Mouse (Mus musculus) midbrain, embryonic 13.5 days (tissue): Measurements from ENCODE around the gene Fam53a. TPM values are rescaled to one million over a fixed set of nuclear protein-coding genes. Genes with fewer than 3 reads are reported as not detected.
A peak's percentile ranks its signal among the peaks of the same experiment; 100 is the strongest.

ENCODE experiments used
- ATAC-seq: fragments of 200-750 bp; cut with Nextera tagmentation; 2 replicates; pipeline ENCODE4 v1.8.0; 2017; ENCODE audit warnings: mild to moderate bottlenecking, moderate TSS enrichment, moderate library complexity
- H3K27ac ChIP-seq: fragments of 300-500 bp; sonication (generic); 2 replicates; pipeline ENCODE4 v1.5.1; 2015; ENCODE audit warnings: inconsistent platforms, mild to moderate bottlenecking, moderate library complexity
- H3K27me3 ChIP-seq: fragments of 300-500 bp; sonication (generic); 2 replicates; pipeline ENCODE4 v1.6.1; 2015; ENCODE audit warnings: mild to moderate bottlenecking, inconsistent platforms
- H3K36me3 ChIP-seq: fragments of 300-500 bp; sonication (generic); 2 replicates; pipeline ENCODE4 v1.6.1; 2015; ENCODE audit warnings: mild to moderate bottlenecking, inconsistent platforms
- H3K4me1 ChIP-seq: fragments of 300-500 bp; sonication (generic); replicated peaks from 2 replicates; pipeline ENCODE4 v1.6.1; 2015; ENCODE audit warnings: inconsistent platforms
- H3K4me2 ChIP-seq: fragments of 300-500 bp; sonication (generic); replicated peaks from 2 replicates; pipeline ENCODE4 v1.6.1; 2015; ENCODE audit warnings: moderate library complexity, mild to moderate bottlenecking, inconsistent platforms
- H3K4me3 ChIP-seq: fragments of 300-500 bp; sonication (generic); replicated peaks from 2 replicates; pipeline ENCODE4 v1.5.1; 2015; ENCODE audit warnings: mild to moderate bottlenecking, inconsistent platforms
- H3K9ac ChIP-seq: fragments of 300-500 bp; sonication (generic); replicated peaks from 2 replicates; pipeline ENCODE4 v1.6.1; 2015; ENCODE audit warnings: mild to moderate bottlenecking, inconsistent platforms
- H3K9me3 ChIP-seq: fragments of 300-500 bp; sonication (generic); 2 replicates; pipeline ENCODE4 v1.6.1; 2016; ENCODE audit warnings: mild to moderate bottlenecking, inconsistent platforms
- WGBS: fragments of 180-500 bp; shearing (Covaris S2); methylation state at CpG from one replicate; pipeline ENCODE4 v1.1.7; 2015; 5-methylcytosine and 5-hydroxymethylcytosine counted together
- polyA plus RNA-seq: library from polyadenylated mRNA; unstranded; fragments of >200 nt; fragmentation: Nextera tagmentation; extraction: Ambion mirVana; gene quantifications from 2 replicates; pipeline ENCODE4 v1.2.1, GENCODE M21; 2015

Gene Fam53a
- 36.0 and 41.3 TPM in 2 replicates for polyA plus RNA-seq

GRCm38 (mm10) chr5:33629301-33629987 is at the start of gene Fam53a, which contains the start of gene Gm9903:
TSS of gene Fam53a (minus strand) at chr5:33629635.
TSS of gene Gm9903 (plus strand) at chr5:33629925.
- H3K4me1 ChIP-seq, result peaks cover 23% of the 10 kb centered on the region
- peaks cover under 1% of the 10 kb centered on the region; the same call in 1 of the 2 replicates for H3K36me3 ChIP-seq
- H3K9me3 ChIP-seq, result no peaks in the 10 kb centered on the region
- peak within 1 kb of the TSS; percentile 84 for H3K9ac ChIP-seq
- peak within 1 kb of the TSS; percentile 85 for H3K4me3 ChIP-seq
- WGBS, result under 1% methylated on average over 96 of the region's 99 CpGs
- H3K27ac ChIP-seq, result peak within 1 kb of the TSS; percentile 88
- H3K27me3 ChIP-seq, result no peaks in the 10 kb centered on the region
- ATAC-seq, result peak; percentile 97
- peak within 1 kb of the TSS; percentile 96 for H3K4me2 ChIP-seq

- H3K9ac ChIP-seq, result no peak overlapping the region
- no peaks in the 10 kb centered on the region for H3K9me3 ChIP-seq
- no peaks in the 10 kb centered on the region for H3K36me3 ChIP-seq
- no peak overlapping the region for H3K4me3 ChIP-seq
- WGBS, result 84% methylated on average over 5 of the region's 5 CpGs
- no peak overlapping the region for H3K27ac ChIP-seq
- 0 out of 2 replicates have a peak, but pooled peaks cover 4% of the 10 kb centered on the region for H3K27me3 ChIP-seq
- H3K4me2 ChIP-seq, result no peak overlapping the region
- no peak for ATAC-seq
- H3K4me1 ChIP-seq, result peaks cover 6% of the 10 kb centered on the region
Observed at GRCm38 (mm10) chr5:33678244-33678643, 48.8 kb upstream of the Fam53a start.

GRCm38 (mm10) chr5:33675964-33676363 is 46.5 kb upstream of the Fam53a start:
- Histone ChIP-seq H3K27ac (no peak overlapping the region), H3K4me3 (no peak overlapping the region), H3K4me1 (peaks cover 6% of the 10 kb centered on the region), H3K27me3 (no peaks in the 10 kb centered on the region), H3K4me2 (no peak overlapping the region), H3K9me3 (no peaks in the 10 kb centered on the region), H3K36me3 (peaks cover 10% of the 10 kb centered on the region; the same call in 1 of the 2 replicates), H3K9ac (no peak overlapping the region)
- WGBS, result 0% methylated on average over 1 of the region's 1 CpGs
- ATAC-seq, result peak; percentile 55; the same call in 1 of the 2 replicates

DNA sequence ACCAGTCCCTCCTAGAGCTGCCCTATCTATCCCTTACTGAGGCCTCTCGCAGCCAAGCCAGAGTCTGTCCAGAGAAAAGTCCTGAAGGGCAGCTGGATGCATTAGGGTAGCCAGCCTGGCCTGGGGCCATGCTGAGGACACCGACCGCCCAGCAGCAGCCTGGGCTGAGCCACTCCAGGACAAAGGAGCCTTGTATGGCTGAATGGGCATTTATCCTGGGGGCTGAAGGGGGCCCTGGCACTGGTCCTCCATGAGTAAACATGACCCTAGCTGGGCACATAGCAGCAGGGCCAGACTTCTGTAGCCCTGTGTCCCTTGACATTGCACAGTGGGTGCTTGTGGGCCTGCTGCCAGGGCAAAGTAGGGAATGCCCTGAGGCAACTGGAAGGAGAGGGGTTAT is 45.0 kb upstream of the Fam53a start:
- Histone ChIP-seq H3K9ac (peak overlapping the region; percentile 39), H3K27me3 (no peaks in the 10 kb centered on the region), H3K4me1 (peaks cover 6% of the 10 kb centered on the region), H3K9me3 (no peaks in the 10 kb centered on the region), H3K4me3 (no peak overlapping the region), H3K4me2 (no peak overlapping the region), H3K27ac (0 out of 2 replicates have a peak overlapping the region, but pooled peaks have one; percentile 40), H3K36me3 (peaks cover 25% of the 10 kb centered on the region)
- ATAC-seq, result peak; percentile 72
- 59% methylated on average over 3 of the region's 3 CpGs for WGBS

DNA sequence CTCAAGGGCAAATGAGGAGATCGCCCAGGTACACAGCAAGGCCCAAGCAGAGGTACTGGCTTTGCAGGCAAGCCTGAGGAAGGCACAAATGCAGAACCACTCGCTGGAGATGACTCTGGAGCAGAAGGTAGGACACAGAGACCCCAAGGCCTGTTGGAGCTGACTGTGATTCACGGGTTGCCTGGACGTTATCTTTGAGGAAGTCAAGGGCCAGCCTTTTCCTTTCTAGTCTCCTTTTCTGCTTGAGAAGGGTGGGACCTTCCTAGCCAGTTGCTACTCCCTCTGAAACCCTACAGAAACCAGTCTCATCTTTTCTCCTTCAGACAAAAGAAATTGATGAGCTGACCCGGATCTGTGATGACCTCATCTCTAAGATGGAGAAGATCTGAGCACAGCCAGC is 42.2 kb upstream of the Fam53a start:
- H3K9me3 ChIP-seq, result no peaks in the 10 kb centered on the region
- no peak overlapping the region for H3K4me2 ChIP-seq

DNA sequence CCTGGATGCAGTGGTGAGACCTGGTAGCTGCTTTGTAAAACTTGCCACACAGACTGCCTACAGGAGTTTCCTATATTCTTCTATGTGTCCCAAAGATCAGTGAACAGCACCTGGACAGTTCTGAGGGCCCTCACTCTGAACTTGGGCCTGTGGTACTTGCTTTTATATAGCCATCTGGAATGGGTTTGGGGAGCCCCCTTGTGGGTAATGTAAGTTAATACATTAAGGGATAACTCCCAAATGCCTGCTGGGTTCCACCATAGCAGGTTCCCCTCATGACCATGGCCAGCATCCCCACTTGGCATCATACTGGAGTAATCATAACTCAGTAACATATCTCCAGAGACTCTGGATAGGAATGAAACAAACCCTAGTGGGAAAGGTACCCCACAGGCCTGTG is 38.8 kb upstream of the Fam53a start:
- no peaks in the 10 kb centered on the region for H3K4me1 ChIP-seq
- H3K27ac ChIP-seq, result no peak overlapping the region
- no peak overlapping the region for H3K4me2 ChIP-seq
- no peaks in the 10 kb centered on the region for H3K27me3 ChIP-seq
- no peak overlapping the region for H3K9ac ChIP-seq
- peaks cover 70% of the 10 kb centered on the region for H3K36me3 ChIP-seq
- ATAC-seq, result no peak
- H3K9me3 ChIP-seq, result no peaks in the 10 kb centered on the region
- no peak overlapping the region for H3K4me3 ChIP-seq

More for the DNA sequence above, 42.2 kb upstream of the Fam53a start:
- 92% methylated on average over 5 of the region's 5 CpGs for WGBS
- H3K4me1 ChIP-seq, result peaks cover 6% of the 10 kb centered on the region
- H3K4me3 ChIP-seq, result no peak overlapping the region
- H3K27ac ChIP-seq, result no peak overlapping the region
- H3K9ac ChIP-seq, result no peak overlapping the region
- peaks cover 52% of the 10 kb centered on the region for H3K36me3 ChIP-seq
- ATAC-seq, result no peak
- H3K27me3 ChIP-seq, result no peaks in the 10 kb centered on the region

GRCm38 (mm10) chr5:33658664-33659050 is 29.2 kb upstream of the Fam53a start:
- Histone ChIP-seq H3K9me3 (no peaks in the 10 kb centered on the region), H3K4me3 (peak overlapping the region; percentile 70), H3K4me1 (peaks cover 42% of the 10 kb centered on the region), H3K9ac (peak overlapping the region; percentile 69), H3K27me3 (no peaks in the 10 kb centered on the region), H3K4me2 (peak overlapping the region; percentile 93), H3K27ac (no peak overlapping the region; the same call in 1 of the 2 replicates), H3K36me3 (peaks cover 28% of the 10 kb centered on the region)
- WGBS, result under 1% methylated on average over 26 of the region's 26 CpGs
- ATAC-seq, result peak; percentile 15; the same call in 1 of the 2 replicates

DNA sequence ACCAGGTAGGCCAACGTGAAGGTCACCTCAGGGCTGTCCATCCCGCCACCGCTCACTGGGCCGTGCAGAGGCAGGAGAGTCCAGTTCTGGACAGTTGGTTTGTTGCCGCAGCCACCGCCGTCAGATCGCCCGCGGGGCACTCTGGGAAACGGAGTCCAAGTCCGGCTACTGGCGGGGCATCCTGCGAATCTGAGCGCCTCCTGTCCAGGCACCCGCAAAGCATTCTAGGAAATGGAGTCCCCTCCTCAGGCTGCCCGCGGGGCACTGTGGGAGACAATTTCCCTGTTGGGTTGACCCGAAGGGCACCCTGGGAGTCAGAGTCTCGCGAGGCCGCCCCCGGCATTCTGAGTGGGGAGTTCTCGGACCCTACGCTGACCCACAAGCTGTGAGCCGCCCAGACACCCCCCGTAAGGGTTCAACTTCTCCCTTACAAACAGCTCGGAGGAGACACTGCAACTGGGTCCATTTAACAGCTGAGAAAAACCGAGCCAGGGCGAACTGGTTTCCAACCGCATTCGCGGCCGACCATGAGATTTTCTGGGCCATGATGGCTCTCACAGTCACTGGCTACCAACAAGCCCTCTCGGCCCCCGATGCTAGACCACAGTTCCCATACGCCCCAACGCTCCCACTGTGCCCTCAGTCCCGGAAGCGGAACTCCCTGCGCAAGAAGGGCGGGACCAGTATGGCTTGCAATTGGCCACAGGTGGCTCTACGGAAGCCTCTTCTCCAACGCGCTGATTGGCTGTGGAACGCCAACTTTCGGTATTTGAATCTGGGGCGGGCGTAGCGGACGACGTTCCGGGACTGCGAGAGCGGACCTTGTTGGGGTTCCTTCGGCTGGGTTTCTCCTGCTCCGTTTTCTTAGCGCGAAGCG is 28.6 kb upstream of the Fam53a start, which contains the start of the genes Tacc3 and Tmem129:
Tacc3 (plus strand) TSS at position 342 of the 877 bp plus-strand sequence.
Tmem129 (minus strand) TSS at position 630 of the 877 bp plus-strand sequence.
- H3K4me1 ChIP-seq, result peaks cover 44% of the 10 kb centered on the region
- H3K4me2 ChIP-seq, result peak within 1 kb of the TSS; percentile 93
- WGBS, result under 1% methylated on average over 60 of the region's 60 CpGs
- no peaks in the 10 kb centered on the region for H3K9me3 ChIP-seq
- H3K4me3 ChIP-seq, result peak within 1 kb of the TSS; percentile 70
- H3K36me3 ChIP-seq, result peaks cover 30% of the 10 kb centered on the region
- peak; percentile 99 for ATAC-seq
- peak within 1 kb of the TSS; percentile 81 for H3K9ac ChIP-seq
- peak within 1 kb of the TSS; percentile 90 for H3K27ac ChIP-seq
- H3K27me3 ChIP-seq, result no peaks in the 10 kb centered on the region

DNA sequence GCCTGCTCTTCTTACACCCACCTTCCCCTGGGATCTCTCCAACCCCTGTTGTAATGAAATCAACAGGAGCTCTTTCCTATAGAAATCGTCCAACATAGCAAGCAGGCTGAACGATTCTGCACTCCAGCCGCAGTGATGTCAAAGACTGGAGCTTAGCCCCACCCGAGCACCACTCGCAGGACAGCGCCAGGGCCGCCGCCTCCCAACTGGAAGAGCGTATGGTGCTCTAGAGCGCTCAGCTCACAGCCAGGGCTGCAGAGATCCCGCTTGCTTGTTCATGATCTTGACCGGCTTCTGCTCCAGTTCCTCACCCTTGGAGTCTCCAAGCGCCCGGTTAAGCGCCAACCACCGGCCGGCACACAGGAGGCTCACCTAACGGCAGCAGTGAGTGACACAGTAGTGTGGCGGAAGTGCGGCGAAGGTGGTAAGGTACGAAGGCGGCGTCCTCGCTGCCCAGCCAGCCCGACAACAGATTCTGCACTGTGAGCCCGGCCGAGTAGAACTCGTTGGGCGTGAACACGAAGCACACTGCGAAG is 27.9 kb upstream of the Fam53a start:
- under 1% methylated on average over 32 of the region's 32 CpGs for WGBS
- ATAC-seq, result no peak; the same call in 1 of the 2 replicates
- peak overlapping the region; percentile 93 for H3K4me2 ChIP-seq
- peaks cover 49% of the 10 kb centered on the region for H3K4me1 ChIP-seq
- H3K27me3 ChIP-seq, result no peaks in the 10 kb centered on the region
- H3K9ac ChIP-seq, result peak overlapping the region; percentile 81
- H3K4me3 ChIP-seq, result peak overlapping the region; percentile 70
- H3K27ac ChIP-seq, result peak overlapping the region; percentile 90
- H3K9me3 ChIP-seq, result no peaks in the 10 kb centered on the region
- peaks cover 25% of the 10 kb centered on the region for H3K36me3 ChIP-seq

GRCm38 (mm10) chr5:33656739-33657138 is 27.3 kb upstream of the Fam53a start:
- H3K9me3 ChIP-seq, result no peaks in the 10 kb centered on the region
- H3K27me3 ChIP-seq, result no peaks in the 10 kb centered on the region
- H3K36me3 ChIP-seq, result peaks cover 25% of the 10 kb centered on the region
- peaks cover 49% of the 10 kb centered on the region for H3K4me1 ChIP-seq
- peak overlapping the region; percentile 81 for H3K9ac ChIP-seq
- WGBS, result 52% methylated on average over 1 of the region's 1 CpGs
- ATAC-seq, result no peak
- peak overlapping the region; percentile 90; the same call in 1 of the 2 replicates for H3K27ac ChIP-seq
- H3K4me2 ChIP-seq, result peak overlapping the region; percentile 93
- H3K4me3 ChIP-seq, result peak overlapping the region; percentile 70

DNA sequence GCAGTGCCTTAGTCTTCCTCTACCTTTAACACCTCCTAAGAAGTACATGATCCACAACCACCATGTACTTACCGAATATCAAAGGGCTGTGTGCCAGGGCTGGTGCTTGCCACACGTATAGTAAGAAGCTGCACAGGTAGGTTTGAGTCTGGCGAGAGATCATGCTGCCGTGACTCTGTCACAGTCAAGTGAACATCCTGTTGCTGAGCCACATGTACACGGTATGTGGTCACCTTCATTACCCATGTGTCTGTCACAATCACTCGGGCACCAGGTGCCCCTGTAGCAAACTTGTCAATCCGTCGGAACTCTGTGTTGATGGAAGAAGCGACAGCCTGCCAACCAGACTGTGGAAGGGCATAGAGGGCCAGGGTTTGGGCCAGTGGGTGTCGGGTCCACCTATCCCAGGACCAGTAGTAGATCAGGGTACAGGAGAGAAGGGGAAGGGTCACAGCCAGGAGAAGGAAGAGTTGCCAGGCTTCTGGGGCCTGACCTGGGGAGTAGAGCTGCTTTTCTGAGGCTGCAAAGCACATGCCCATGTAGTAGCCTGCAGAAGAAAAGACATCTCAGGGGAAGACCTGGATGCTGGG is 25.9 kb upstream of the Fam53a start:
- H3K27ac ChIP-seq, result no peak overlapping the region
- H3K9ac ChIP-seq, result peak overlapping the region; percentile 29; the same call in 1 of the 2 replicates
- no peak overlapping the region for H3K4me3 ChIP-seq
- 93% methylated on average over 10 of the region's 10 CpGs for WGBS
- peaks cover 20% of the 10 kb centered on the region for H3K36me3 ChIP-seq
- no peak for ATAC-seq
- H3K9me3 ChIP-seq, result no peaks in the 10 kb centered on the region
- no peaks in the 10 kb centered on the region for H3K27me3 ChIP-seq
- no peak overlapping the region for H3K4me2 ChIP-seq
- H3K4me1 ChIP-seq, result peaks cover 59% of the 10 kb centered on the region
